26 mouse cellular contexts compared by ENCODE assay signal in the genomic region with DNA sequence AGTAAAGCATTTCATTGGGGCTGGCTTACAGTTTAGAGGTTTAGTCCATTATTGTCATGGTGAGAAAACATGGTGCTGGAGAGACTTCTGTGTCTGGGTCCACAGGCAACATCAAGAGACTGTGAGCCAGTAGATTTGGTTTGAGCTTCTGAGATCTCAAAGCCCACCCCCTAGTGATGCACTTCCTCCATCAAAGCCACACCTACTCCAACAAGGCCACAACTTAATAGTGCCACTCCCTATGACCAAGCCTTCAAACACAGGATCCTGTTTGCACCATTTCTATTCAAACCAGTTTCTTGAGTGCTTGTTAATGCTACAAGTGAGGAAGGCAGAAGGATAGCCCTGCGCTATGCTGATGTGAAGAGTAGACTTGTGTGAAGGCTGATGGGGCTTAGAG. TPM values are rescaled to one million over a fixed set of nuclear protein-coding genes. Genes with fewer than 3 reads are reported as not detected.
"Had no signal": no experiment of that assay in that cellular context is flagged by ENCODE, and none has a peak within 500 bp of the region (broad histone marks: within the 10 kb centered on the region; RNA-seq: fewer than 3 reads in every experiment).

No protein-coding gene starts in this region.

- H3K27ac ChIP-seq: kidney, embryonic 15.5 days; limb, embryonic 12.5 days; limb, embryonic 15.5 days; liver, embryonic 14.5 days; midbrain, embryonic 12.5 days; midbrain, embryonic 15.5 days; neural tube, embryonic 12.5 days; neural tube, embryonic 15.5 days; stomach, embryonic 15.5 days had no signal

- H3K9me3 ChIP-seq: kidney, embryonic 15.5 days; limb, embryonic 12.5 days; limb, embryonic 15.5 days; midbrain, embryonic 12.5 days; midbrain, embryonic 15.5 days; neural tube, embryonic 12.5 days; neural tube, embryonic 15.5 days; stomach, embryonic 15.5 days had no signal

- H3K27me3 ChIP-seq: kidney, embryonic 15.5 days; limb, embryonic 12.5 days; limb, embryonic 15.5 days; midbrain, embryonic 12.5 days; midbrain, embryonic 15.5 days; neural tube, embryonic 12.5 days; neural tube, embryonic 15.5 days; stomach, embryonic 15.5 days had no signal

- DNase-seq: kidney, adult 11 months; kidney, adult 8-10 months; kidney, postnatal 14 days; kidney, postnatal 4 days; left cerebral cortex, postnatal 4 days; liver, postnatal 0 days; lung, embryonic 14.5 days; lung, postnatal 10 days; lung, postnatal 4 days; right cerebral cortex, adult 18-20 months; right cerebral cortex, postnatal 14 days; right cerebral cortex, postnatal 4 days; thymus, adult 2 months; thymus, postnatal 25 days had no signal

- H3K4me1 ChIP-seq: midbrain, embryonic 12.5 days; midbrain, embryonic 15.5 days; neural tube, embryonic 12.5 days; stomach, embryonic 15.5 days had no signal

- H3K9ac ChIP-seq: kidney, embryonic 15.5 days; limb, embryonic 12.5 days; limb, embryonic 15.5 days; liver, embryonic 14.5 days; liver, postnatal 0 days; lung, embryonic 14.5 days; midbrain, embryonic 12.5 days; midbrain, embryonic 15.5 days; neural tube, embryonic 12.5 days; neural tube, embryonic 15.5 days; stomach, embryonic 15.5 days had no signal

- H3K36me3 ChIP-seq: limb, embryonic 12.5 days; midbrain, embryonic 12.5 days; stomach, embryonic 15.5 days had no signal

- H3K4me3 ChIP-seq: kidney, embryonic 15.5 days; limb, embryonic 12.5 days; limb, embryonic 15.5 days; midbrain, embryonic 12.5 days; midbrain, embryonic 15.5 days; neural tube, embryonic 12.5 days; neural tube, embryonic 15.5 days; stomach, embryonic 15.5 days had no signal

- ATAC-seq: liver, postnatal 0 days; midbrain, embryonic 15.5 days had no signal

- H3K4me2 ChIP-seq: kidney, embryonic 15.5 days; limb, embryonic 12.5 days; limb, embryonic 15.5 days; liver, embryonic 11.5 days; lung, embryonic 14.5 days; midbrain, embryonic 12.5 days; midbrain, embryonic 15.5 days; neural tube, embryonic 12.5 days; neural tube, embryonic 15.5 days; stomach, embryonic 15.5 days had no signal

RNA-seq across cellular contexts. Expression of a gene that starts 38.8 kb away (rescaled TPM):
- total RNA-seq: left cerebral cortex, postnatal 14 days; left cerebral cortex, postnatal 4 days; megakaryocyte progenitor cell, adult 5-6 weeks had no signal
